Mouse (Mus musculus): ENCODE results near the gene Mrps17.

DNA sequence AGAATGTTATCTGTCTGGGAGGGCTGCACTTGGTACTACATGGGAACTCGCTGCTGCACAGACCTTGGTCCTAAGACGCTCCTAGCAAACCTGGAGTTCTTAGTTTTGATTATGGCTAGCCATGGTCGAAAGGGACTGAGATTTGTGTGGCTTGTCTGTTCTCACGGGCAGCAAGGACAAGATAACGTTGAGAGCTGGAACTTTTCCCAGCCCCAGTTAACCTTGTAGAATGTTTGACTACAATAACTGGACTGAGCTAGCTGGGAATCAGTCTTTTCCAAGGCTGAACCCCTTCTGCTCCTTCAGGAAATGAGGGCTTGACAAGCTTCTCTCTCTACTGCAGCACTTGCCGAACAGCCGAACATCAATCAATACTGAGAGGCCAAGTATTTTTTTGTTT is 27.7 kb upstream of the Mrps17 start:
- TF ChIP-seq MAX (IDR thresholded peaks at IDR 0.05) (no peak), CTCF (IDR thresholded peaks at IDR 0.05; ENCODE audit: control insufficient read depth, insufficient read depth, insufficient read length) (no peak), USF1 (IDR thresholded peaks at IDR 0.05; ENCODE audit: low read depth) (no peak), CEBPB (IDR thresholded peaks at IDR 0.05; ENCODE audit: low read depth) (no peak), MYOG (IDR thresholded peaks at IDR 0.05; ENCODE audit: control insufficient read depth, extremely low read depth, insufficient read length) (no peak)

Measured in C2C12 (cell line).